Mouse (Mus musculus) megakaryocyte, embryonic 14.5 days (primary cell): ENCODE results near the gene Prkca.

Experiments
- FLI1 ChIP-seq: IDR thresholded peaks from 2 replicates; pipeline ENCODE4 v1.6.1; 2012; ENCODE audit warnings: low read length, inconsistent platforms, mixed read lengths
- GATA1 ChIP-seq: IDR thresholded peaks from 3 replicates; pipeline ENCODE4 v1.6.1; 2012; ENCODE audit warnings: mixed read lengths, low read length, inconsistent platforms, borderline replicate concordance

GRCm38 (mm10) chr11:108364945-108365589 lies 21.3 kb upstream of the Prkca start:
- TF ChIP-seq GATA1, result no peak
- no peak for TF ChIP-seq FLI1
